Mouse (Mus musculus) hematopoietic stem cell, adult 5-6 weeks (primary cell): ENCODE measurements at regions not wholly inside any gene's neighbourhood (a gene's known extent, or its start where the extent isn't known, plus 50 kb on each side); places are given as distances from the start of the nearest gene placed in this dataset.
A peak's percentile ranks its signal among the peaks of the same experiment; 100 is the strongest.

Source experiments
- ATAC-seq, 2 experiments: fragments of 125-278 bp in 1 of 2; replicated peaks in 1 of 2; 2 replicates each; pipeline ENCODE4 v1.8.0; 2016 to 2017; ENCODE audit warnings: inconsistent platforms in 2 of 2, mild to moderate bottlenecking in 2 of 2, moderate number of reproducible peaks in 2 of 2, low read depth in 1 of 2, moderate TSS enrichment in 1 of 2; ENCODE audit not compliant: low FRiP score in 2 of 2, poor library complexity in 2 of 2, severe bottlenecking in 2 of 2, insufficient read depth in 1 of 2, low TSS enrichment in 1 of 2

DNA sequence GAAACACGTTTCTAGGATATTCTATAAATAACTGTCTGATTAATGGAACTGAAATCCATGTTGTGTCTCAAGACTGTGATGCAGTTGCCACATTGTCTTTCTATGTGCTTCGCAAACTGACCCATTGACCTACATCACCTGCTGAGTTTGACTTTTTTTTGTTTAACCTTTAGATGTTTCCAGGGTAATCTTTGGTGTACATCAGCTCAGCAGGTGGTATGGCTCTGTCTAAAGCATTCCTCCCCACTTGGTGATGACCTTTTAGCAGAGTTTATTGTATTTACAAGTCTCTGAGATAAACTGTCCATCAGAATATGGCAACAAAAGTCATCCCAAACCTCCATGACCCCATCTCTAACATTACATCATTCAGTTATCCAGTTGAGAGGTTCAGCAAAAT, 337.0 kb upstream of the 4930452B06Rik start:
- ATAC-seq, result no peak

DNA sequence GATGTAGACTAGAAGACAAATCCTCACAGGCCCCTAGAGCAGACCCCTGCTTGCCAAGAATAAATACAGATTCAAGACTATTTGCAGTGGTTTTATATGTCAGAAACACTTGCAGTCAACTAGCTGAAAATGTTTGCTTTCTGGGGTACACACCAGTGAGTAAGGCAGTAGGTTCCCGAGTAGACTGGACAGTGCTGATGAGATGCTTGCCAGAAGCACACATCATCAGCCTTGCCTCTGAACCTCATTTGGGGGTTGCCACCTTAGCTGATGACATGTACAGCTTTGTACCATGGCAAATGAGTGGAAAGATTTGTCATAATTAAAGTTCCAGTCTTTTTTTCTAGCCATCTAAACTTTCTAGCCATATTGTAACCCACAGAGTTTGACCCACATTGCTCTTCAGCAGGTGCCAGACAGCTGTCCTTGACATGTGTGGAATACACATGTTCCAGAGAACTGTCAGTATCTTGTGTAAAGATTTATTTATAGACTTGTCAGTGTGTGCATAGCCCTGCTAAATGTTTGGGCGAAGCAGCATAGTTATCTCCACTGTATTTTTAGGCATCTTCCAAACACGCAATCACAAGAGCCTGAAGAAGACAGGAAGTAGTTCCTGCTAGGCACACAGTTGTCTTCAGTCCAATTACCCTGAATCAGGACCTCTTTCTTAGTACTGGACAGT, 334.5 kb upstream of the 4930452B06Rik start:
- no peak for ATAC-seq

DNA sequence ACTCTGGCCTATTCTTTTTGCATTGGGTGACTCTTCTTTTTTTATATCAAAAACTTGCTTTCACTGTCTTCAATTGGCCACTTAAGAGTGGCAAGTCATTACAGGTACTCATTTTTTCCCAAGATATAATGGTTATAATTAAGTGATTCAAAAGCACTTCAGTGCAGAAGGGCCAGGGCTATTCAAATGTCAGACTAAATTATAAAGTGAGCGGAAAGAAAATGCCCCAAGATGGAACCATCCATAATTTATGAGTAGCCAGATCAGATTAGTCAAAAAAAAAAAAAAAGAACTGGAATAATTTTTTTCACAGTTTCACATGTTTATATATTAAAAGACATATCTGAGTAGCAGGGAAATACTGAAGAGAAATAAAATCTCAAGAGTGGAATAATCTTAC, 333.8 kb upstream of the 4930452B06Rik start:
- no peak for ATAC-seq

DNA sequence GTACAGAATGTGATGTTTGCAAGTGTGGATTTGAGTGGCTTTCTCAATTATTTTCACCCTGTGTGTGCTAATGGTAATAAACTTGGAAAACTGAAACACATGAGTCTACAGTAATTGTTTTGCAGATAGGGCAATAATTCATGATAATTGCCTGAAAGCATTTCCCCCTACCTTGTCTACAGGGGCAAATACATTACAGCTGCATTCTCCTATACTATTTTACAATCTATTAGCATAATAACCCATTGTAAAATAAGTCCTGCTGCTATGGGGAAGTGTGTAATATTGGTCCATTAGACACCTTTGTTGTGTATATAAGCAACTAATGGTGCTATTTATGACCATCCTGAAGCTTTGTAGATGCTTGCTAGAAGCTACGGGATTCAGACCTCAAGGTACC, 327.4 kb upstream of the 4930452B06Rik start:
- no peak for ATAC-seq

DNA sequence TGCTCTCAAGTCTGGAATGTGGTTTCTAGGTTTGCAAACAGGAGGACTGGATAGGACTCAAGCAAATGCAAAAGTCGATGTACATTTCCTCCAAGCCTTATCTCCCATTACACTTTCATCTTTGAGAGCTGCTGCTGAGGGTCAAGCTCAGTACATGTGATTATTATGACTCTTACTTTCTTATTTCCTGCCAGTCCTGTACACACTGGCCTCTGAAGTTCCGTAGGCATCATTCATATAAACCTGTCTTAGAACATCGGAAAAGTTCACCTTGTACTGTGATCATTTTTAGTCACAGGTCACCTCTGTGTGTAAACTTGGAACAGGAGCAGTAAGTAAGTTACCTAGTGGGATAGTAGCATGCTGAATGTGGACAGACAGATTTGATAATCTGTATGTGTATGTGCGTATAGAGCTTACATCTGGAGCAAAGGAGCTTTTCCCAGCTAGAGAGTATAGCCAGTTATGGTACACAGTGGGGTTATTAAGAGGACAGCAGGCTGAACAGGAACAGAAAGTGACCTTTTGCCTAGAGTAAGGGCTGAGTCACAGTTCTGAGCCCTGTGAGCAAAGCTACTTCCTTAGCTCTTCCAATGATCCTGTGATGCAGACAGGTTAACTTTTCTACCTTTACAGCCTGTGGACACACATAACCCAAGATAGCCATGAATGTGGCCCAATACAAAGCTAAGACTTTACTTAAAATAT, 319.2 kb upstream of the 4930452B06Rik start:
- ATAC-seq, result no peak

DNA sequence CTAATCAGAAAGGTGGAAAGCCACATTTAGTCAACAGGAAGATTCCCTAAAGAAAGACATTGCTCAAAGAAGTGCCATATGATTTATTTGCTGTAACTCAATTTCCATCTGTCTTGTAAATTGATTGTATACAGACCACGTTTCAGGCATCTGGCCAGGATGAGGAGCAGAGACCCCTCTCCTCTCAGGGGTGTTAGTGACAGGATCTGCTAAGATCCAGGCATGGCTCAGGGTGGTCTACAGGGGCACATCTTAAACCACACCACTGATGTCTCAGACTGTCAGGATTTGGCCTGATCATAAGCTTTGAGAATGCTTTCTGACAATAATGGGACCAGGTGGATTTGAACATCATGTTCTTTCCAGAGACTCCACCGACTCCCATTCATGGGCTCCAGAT, 295.5 kb upstream of the 4930452B06Rik start:
- no peak for ATAC-seq

DNA sequence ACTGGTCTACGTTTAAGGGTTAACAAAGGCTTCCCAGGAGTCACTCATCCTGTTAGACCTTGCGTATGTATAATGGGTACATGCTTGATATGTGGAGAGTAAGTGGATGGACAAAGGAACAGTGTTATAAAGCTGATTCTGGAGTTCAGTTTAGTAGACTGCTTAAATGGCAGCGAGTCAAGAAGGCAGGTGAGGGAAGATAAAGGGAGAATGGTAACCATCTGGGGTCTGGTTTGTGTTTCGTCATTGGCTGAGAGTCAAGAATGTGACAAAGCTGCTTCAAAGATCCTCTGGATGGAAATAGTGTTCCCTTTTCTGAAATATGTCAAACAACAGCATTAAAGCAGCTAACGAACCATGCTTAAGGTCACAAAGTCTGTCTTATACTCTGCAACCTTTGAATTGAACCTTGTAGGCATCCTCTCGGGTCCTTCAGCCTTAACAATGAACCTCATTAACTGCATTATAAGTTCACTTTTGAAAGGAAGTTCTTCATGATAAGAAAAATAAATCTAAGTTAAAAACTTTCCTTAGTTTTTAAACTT, 286.9 kb upstream of the 4930452B06Rik start:
- ATAC-seq, result no peak

DNA sequence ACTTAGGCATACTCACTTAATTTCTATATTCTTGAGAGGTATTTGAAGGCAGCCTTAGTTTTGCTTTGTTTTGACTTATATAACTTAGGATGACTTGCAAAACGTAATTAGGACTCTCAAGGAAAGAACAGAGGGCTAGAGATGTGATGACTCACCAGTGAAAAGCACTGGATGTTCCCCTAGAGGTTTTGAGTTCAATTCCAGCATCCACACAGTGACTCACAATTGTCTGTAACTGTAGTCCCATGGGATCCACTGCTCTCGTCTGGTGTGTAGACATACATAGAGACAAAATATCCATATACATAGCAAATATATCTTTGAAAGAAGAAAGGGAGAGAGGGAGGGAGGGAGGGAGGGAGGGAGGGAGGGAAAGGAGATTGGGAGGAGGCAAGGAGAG, 282.7 kb upstream of the 4930452B06Rik start:
- no peak for ATAC-seq

DNA sequence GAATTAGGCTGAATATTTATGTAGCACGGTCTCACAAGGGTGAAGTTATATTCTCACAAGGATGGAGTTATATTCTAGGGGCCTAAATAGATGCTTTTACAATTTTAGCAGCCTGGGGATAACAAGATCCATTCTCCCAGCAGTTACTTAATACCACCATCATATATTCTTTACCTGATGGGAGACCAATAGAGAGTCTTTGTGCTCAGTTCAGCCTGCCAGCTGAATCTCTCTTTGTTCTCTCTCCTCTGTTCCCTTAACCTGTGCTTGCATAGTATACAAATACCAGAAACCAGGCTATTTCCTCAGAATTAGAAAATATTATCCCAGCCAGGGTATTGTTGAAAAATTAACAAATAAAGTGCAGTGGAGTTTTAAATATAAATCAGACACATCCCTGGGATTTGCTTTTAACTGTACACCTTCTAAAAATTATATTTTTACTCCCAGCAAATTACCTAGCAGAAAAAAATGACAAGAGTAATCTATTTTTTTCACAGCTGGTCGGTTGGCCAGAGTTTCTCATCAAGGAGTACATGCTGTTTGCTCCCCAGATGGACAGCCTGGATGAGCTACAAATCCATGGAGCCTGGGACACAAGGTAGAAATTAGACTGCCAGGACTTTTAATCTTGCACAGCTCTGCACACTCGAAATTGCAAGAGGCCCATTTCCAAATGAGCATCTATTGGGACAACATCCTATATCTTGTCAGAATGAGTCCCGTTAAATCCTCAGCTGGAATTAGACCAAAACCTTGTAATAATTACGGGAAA, 281.0 kb upstream of the 4930452B06Rik start:
- ATAC-seq, result no peak

DNA sequence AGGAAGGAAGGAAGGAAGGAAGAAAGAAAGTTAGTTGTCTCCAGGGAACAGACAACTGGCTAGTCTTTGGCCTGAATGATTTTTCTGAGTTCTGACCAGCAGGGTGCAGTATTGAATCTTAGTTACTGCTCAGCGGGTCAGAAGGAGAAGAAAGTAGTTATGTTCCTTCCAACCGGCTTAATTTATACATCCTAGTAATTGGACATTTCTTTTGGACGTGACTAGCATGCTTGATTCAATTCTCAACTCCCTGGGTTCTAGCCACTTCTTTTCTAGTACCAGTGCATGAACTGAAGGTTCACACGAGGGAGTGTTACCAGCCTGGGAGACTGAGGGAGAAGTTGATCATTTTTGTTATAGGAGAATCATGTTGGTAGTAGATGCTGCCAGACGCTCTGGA, 269.1 kb upstream of the 4930452B06Rik start:
- ATAC-seq, result peak; percentile 49 to 51; a peak in 1 of 4 replicates
